Mouse (Mus musculus): ENCODE data around the gene Dap.

Dap gene

GRCm38 (mm10) chr15:31237368-31237767, 13.3 kb downstream of the Dap start:
- in situ Hi-C loops (cut with MboI, MseI) = no loop called here

GRCm38 (mm10) chr15:31237898-31238297, 13.8 kb downstream of the Dap start:
- in situ Hi-C loops (cut with MboI, MseI) = no loop called here

DNA sequence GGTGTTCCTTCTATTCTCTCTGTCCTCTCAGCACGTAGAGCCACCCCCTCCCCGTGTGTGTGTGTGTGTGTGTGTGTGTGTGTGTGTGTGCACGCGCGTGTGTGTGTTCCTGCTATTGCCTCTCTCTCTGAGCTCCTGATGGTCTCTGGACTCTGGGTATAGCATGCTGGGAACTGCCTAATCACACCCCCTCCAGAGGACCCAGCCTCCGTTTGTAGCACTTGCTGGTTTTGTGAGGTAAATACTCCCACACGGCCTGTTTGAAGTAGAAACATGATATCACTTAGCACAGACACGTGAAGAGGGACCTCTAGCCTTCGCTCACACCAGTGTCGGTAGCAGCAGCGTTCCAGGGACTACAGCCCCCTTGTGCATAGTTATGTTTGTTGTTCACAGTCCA, 14.5 kb downstream of the Dap start:
- in situ Hi-C loops (cut with MboI, MseI) = no loop called here

DNA sequence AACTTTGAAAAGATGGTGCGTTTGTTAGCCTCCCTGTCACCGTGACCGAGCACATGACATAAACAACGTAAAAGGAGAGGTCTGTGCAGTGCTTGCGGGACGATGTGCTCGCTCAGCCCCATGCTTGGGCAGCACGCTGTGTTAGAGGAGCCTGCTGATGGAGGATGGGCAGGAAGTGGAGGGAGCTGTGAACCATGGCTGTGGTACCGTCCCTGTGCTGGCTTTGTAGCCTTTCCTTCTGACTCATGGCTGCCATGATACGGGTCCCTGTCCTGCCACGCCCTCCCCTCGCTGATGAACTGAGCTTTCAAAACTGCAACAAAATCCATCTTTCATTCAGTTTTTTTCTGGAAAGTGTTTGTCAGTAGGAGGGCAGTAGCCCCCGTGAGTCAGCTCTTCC, 15.6 kb downstream of the Dap start:
- in situ Hi-C loops (cut with MboI, MseI) = no loop called here

DNA sequence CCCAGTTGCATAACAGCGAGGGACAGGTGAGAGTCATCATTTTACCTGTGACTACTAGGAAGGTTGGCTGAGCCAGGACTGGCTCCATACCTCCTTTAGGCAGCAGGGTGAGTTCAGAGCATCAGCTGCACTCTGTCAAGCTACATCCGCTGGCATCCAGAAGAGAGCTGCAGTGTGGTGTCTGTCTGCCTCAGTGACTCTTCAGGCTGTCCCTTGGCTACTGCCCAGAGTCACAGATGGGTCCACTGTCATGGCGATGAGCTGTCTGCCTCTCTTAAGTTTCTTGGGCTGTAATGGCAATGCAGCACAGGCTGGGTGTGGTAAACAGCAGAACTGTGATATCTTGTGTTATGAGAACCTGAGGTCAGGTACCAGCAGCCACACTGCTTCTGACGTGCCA, 16.1 kb downstream of the Dap start:
- in situ Hi-C loops (cut with MboI, MseI) = no loop called here

DNA sequence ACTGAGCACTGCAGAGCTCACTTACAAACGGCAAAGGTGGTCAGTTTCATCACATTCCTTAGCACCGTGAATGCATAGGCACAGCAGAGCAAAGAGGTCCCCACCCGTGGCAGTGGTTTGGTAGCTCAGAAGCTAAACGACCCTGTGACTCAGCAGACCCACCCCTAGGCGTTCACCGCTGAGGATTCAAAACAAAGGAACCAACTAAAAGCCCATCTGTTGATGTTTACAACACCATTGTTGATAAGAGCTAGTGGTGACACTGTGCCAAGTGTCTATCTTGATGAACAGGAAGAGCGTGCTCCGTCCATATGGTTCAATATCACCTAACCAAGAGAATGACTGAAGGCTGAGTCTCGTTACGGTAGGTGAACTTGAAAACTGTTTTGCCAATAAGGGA, 19.1 kb downstream of the Dap start:
- in situ Hi-C loops (cut with MboI, MseI) = no loop called here

DNA sequence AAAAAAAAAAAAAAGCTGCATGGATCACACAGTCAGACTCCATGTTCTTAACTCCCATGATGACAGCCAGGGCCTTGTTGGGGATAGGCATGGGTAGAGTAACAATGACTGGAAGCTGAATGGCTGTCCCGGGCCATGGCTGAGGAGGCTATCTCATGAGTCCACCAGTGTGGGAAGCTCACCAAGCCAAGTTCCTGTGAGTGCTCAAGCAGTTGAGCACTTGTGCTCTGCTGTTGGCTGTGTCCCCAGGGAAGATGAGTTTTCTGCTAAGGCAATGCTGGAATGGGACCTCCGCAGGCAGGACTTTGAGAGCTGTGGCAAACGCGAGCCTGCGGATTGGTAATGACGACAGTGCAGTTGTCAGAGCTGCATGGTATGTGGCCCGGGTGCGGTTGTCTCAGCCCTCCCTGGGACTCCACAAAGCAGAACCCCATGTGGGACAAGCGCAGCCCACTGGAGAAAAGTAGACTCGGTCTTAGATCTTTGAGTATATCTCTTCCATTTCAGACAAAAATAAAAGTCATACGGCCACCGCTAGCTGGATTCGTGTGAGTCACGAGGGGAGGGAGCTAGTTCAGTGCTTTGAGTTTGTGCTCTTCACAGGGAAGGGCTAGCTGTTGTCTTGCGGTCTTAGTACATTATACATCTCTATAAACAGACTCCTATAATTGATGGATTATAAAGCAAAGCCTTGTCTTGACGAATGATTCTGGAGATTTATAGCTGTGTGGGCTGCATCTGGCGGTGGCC, 20.8 kb downstream of the Dap start:
- in situ Hi-C loops (cut with MboI, MseI) = no loop called here

DNA sequence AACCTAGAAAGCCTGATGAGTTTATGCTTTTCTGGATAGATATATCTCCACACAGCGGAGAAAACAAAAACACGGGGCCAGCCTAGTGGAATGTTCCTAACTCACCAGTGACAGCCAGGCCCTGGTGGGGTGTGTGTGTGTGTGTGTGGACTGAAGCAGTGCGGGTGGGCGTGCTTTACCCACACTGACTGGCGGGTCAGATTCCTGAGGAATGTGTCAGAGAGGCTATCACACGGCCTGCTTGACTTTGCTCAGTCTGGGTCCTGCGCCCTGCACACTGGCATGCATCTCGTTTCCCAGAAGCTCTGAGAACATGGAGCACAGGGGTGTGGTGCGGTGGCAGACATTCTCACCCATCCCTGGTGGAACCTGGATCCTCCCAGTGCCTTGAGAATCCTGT, 21.8 kb downstream of the Dap start:
- in situ Hi-C loops (cut with MboI, MseI) = no loop called here

DNA sequence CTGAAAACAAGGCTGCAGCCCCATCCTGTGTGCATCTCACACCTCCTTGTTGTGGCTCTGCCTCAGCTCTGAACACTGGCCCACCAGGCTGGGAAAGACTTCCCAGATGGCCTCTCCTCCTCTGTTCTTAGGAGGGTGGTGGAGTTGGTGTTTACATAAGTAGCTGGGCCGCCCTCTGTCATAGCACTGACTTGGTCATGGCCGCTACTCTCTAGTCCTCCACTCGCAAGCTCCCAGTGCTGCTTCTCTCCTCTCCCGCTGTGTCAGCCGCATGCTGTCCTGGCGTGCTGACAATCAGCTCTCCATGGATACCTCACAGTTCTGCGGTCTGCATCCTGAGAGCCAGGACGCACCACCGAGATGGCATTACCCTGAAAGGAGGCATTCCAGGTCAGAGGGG, 22.9 kb downstream of the Dap start:
- in situ Hi-C loops (cut with MboI, MseI) = no loop called here

GRCm38 (mm10) chr15:31248882-31249281, 24.8 kb downstream of the Dap start:
- in situ Hi-C loops (cut with MboI, MseI) = no loop called here

DNA sequence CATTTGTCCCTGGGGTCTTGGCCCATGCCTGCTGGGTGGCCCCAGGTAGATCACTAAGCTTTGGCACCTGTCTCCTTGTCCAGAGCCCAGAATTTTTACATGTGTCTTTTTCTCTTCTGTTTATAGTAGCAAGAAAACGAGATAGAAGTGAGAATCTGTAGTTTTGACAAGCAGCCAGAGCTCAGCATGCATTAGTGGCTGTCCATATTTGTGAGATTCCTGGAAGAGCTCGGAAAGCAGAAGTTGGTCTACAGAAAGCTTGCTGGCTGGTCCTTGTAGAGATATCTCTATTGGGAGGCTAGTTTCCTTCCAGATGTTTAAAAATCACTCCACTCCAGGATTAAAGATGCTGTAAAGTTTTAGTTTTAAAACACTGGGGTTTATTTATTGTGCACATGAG, 25.9 kb downstream of the Dap start:
- in situ Hi-C loops (cut with MboI, MseI) = loop anchor here (25.0 kb wide), 1 partner anchor 438 kb away; no protein-coding TSS in a partner anchor

DNA sequence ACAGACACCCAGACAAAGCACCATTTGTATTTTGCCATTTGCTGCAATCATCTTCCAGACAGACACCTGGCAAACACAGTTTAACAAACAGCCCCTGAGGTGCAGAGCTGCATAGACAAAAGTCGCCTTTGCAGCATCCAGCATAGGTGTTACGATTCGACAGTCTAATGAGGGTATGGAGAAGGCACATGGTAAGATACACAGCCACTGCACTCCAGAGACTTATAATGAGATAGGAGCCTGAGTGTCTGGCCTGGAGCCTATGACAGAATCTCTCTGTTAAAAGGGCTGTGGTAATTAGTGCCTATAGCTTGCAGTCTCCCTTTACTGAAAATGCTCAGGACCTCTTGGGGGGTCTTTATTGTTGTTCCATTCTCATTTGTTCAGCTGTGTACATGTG, 26.6 kb downstream of the Dap start:
- in situ Hi-C loops (cut with MboI, MseI) = loop anchor here (25.0 kb wide), 1 partner anchor 438 kb away; no protein-coding TSS in a partner anchor

DNA sequence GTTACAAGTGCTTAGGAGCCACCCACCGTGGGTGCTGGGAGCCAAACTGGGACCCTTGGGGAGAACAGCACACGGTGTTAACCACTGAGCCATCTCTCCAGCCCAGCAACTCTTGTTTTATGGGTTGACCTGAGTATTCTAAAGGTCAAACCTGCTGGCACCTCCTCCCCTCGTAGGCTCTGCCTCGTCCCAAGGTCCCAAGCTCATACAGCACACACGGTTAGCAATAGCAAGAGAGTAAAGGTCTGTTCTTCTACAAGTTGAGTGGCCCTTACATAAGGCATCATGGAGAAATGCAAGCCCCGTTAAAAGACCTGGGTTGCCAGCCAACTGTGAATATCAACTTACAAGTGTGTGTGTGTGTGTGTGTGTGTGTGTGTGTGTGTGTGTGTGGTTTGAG, 27.1 kb downstream of the Dap start:
- in situ Hi-C loops (cut with MboI, MseI) = loop anchor here (25.0 kb wide), 1 partner anchor 439 kb away; no protein-coding TSS in a partner anchor

DNA sequence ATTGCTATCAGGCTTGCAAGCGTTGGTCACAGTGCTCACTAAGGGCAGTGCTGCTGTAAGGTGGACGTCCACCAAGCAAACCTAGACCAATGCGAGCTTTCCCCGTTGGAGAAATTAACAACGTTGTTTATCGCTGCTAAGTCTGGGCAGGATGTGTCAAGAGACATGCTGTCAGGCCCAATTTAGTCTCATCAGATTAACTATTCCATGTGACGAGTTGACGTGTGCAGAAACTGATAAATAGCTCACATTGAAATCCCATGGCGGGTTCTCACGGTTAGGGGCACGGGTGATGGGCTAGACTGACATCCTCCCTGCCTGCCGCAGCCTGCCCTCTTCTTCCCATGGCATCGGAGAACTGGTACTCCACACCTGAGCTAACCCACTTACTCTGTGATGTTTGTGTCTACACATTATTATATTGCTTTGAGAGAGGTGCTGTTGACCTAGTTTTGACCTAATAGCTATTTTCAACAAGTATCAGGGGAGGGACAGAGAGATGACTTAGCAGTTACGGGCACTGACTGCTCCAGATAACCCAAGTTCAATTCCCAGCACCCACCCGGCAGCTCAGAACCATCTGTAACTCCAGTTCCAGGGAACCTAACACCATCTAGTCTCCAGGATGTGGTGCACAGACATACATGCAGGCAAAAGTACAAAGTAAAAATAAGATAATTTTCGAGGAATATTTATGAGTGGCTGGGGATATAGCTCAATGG, 28.6 kb downstream of the Dap start:
- in situ Hi-C loops (cut with MboI, MseI) = loop anchor here (25.0 kb wide), 1 partner anchor 440 kb away; no protein-coding TSS in a partner anchor

GRCm38 (mm10) chr15:31253380-31253779, 29.3 kb downstream of the Dap start:
- in situ Hi-C loops (cut with MboI, MseI) = loop anchor here (25.0 kb wide), 1 partner anchor 441 kb away; no protein-coding TSS in a partner anchor

GRCm38 (mm10) chr15:31253963-31254362, 29.8 kb downstream of the Dap start:
- in situ Hi-C loops (cut with MboI, MseI) = loop anchor here (25.0 kb wide), 1 partner anchor 442 kb away; no protein-coding TSS in a partner anchor

GRCm38 (mm10) chr15:31254939-31255535, 30.9 kb downstream of the Dap start:
- in situ Hi-C loops (cut with MboI, MseI) = loop anchor here (25.0 kb wide), 1 partner anchor 443 kb away; no protein-coding TSS in a partner anchor

- in situ Hi-C loops (cut with MboI, MseI) = loop anchor here (25.0 kb wide), 1 partner anchor 443 kb away; no protein-coding TSS in a partner anchor
These were observed 31.6 kb downstream of the Dap start for GRCm38 (mm10) chr15:31255762-31256161.

DNA sequence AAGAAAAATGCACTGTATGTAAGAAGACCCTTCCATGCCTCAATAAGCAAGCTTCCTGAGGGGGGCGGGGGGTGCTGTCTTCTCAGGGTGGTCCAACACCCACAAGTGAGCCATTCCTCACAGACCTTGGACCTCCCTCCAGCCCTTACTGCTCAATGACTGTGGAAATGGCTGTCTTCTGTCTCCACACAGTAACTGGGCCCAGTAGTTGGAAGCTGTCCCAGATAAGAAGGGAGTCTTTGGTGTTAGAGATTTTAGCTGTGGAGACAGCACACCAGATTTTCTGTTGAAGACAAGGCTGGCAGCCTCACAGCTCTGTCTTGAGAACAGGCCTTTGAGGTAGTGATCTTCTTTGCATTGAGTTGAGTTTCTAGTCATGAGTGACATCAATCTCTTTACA, 33.2 kb downstream of the Dap start:
- in situ Hi-C loops (cut with MboI, MseI) = loop anchor here (25.0 kb wide), 1 partner anchor 445 kb away; no protein-coding TSS in a partner anchor

DNA sequence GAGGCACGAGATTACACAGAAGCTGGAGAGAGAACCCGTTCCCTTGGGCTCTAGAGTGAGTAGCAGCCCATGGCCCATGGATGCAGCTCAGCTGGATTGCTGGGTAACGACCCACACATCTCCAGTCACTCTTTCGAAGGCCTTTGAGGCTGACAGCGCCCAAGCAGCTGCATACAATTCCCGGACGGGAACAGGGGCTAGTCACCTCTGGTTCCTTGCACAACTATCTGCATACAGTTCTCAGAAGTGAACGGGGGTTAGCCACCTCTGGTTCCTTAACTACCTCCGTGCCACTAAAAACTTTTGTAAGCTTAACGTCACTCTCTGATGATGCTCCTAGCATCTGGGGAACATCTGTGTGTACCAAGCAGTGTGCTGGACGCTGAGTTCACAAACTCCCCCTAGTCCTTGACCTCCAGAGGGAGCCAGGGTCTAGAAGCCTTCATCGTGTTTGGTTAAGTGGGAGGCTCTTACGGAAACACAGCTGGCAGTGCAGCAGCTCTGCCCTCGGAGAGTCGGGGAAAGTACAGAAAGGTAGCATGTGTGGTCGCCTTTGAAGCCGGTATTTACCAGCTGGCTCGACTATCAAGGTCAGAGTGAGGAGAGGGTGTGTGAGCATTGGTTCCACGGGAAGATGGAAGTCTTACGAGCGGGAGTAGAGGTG, 34.0 kb downstream of the Dap start:
- in situ Hi-C loops (cut with MboI, MseI) = loop anchor here (25.0 kb wide), 1 partner anchor 446 kb away; no protein-coding TSS in a partner anchor

GRCm38 (mm10) chr15:31258693-31259439, 34.8 kb downstream of the Dap start:
- in situ Hi-C loops (cut with MboI, MseI) = loop anchor here (25.0 kb wide), 1 partner anchor 447 kb away; no protein-coding TSS in a partner anchor
